In genomic region chr9:120111156-120111945, GRCm38 (mm10) we compare ENCODE assay signal across 8 mouse cellular contexts. TPM values are rescaled to one million over a fixed set of nuclear protein-coding genes. Genes with fewer than 3 reads are reported as not detected.
DNase-seq lines count a peak whose midpoint lies in the region; ATAC-seq lines count a peak whose summit lies in the region.

No protein-coding gene starts in this region.

- no peaks in the 10 kb centered on the region for H3K36me3 ChIP-seq in neural tube, embryonic 11.5 days (ENCODE audit: control insufficient read depth, insufficient read depth, low read length)
- no peaks in the 10 kb centered on the region for H3K36me3 ChIP-seq in forebrain, embryonic 14.5 days (ENCODE audit: control insufficient read depth, insufficient read depth, low read length)
- H3K36me3 ChIP-seq in limb, embryonic 15.5 days, result peaks cover 3% of the 10 kb centered on the region; the same call in 1 of the 2 replicates
- H3K36me3 ChIP-seq in stomach, embryonic 16.5 days (ENCODE audit: control insufficient read depth, insufficient read depth, low read length), result no peaks in the 10 kb centered on the region

- ATAC-seq in neural tube, embryonic 11.5 days (ENCODE audit: insufficient read depth, low FRiP score, low TSS enrichment), result no peak
- no peak for ATAC-seq in forebrain, embryonic 14.5 days
- no peak for ATAC-seq in limb, embryonic 15.5 days (ENCODE audit: insufficient number of reproducible peaks, low FRiP score, low TSS enrichment, low read depth)
- no peak for ATAC-seq in stomach, embryonic 16.5 days (ENCODE audit: insufficient read depth, low FRiP score)

- peak overlapping the region; percentile 77 for H3K4me3 ChIP-seq in neural tube, embryonic 11.5 days (ENCODE audit: low read depth, low read length)
- H3K4me3 ChIP-seq in forebrain, embryonic 14.5 days (ENCODE audit: low read depth, low read length), result peak overlapping the region; percentile 66
- H3K4me3 ChIP-seq in limb, embryonic 15.5 days, result peak overlapping the region; percentile 97
- peak overlapping the region; percentile 80 for H3K4me3 ChIP-seq in stomach, embryonic 16.5 days (replicated peaks; ENCODE audit: low read length)

- H3K4me1 ChIP-seq in neural tube, embryonic 11.5 days (ENCODE audit: control insufficient read depth, insufficient read depth, low read length), result 0 out of 2 replicates have a peak, but pooled peaks cover 2% of the 10 kb centered on the region
- peaks cover 5% of the 10 kb centered on the region for H3K4me1 ChIP-seq in forebrain, embryonic 14.5 days (ENCODE audit: control insufficient read depth, insufficient read depth, low read length)
- peaks cover 4% of the 10 kb centered on the region; the same call in 1 of the 2 replicates for H3K4me1 ChIP-seq in limb, embryonic 15.5 days
- peaks cover 26% of the 10 kb centered on the region for H3K4me1 ChIP-seq in stomach, embryonic 16.5 days (ENCODE audit: control insufficient read depth, insufficient read depth, low read length)

- H3K9me3 ChIP-seq in neural tube, embryonic 11.5 days (ENCODE audit: control insufficient read depth, low read length), result no peaks in the 10 kb centered on the region
- no peaks in the 10 kb centered on the region for H3K9me3 ChIP-seq in forebrain, embryonic 14.5 days (replicated peaks; ENCODE audit: control insufficient read depth, low read length)
- no peaks in the 10 kb centered on the region for H3K9me3 ChIP-seq in limb, embryonic 15.5 days
- no peaks in the 10 kb centered on the region for H3K9me3 ChIP-seq in stomach, embryonic 16.5 days (replicated peaks; ENCODE audit: control insufficient read depth, low read length)

- peak overlapping the region; percentile 79; the same call in 1 of the 2 replicates for H3K9ac ChIP-seq in neural tube, embryonic 11.5 days (ENCODE audit: low read length)
- peak overlapping the region; percentile 73; the same call in 1 of the 2 replicates for H3K9ac ChIP-seq in forebrain, embryonic 14.5 days (ENCODE audit: low read length)
- H3K9ac ChIP-seq in limb, embryonic 15.5 days, result no peak overlapping the region
- H3K9ac ChIP-seq in stomach, embryonic 16.5 days (ENCODE audit: low read length), result peak overlapping the region; percentile 85

- DNase-seq in neural tube, embryonic 11.5 days (ENCODE audit: low spot score), result no peak
- DNase-seq in neural tube, embryonic 10.5 days (ENCODE audit: extremely low spot score, low spot score), result no peak
- no peak for DNase-seq in forebrain, embryonic 14.5 days (ENCODE audit: low spot score)
- DNase-seq in c-Kit-positive CD71-positive TER-119-positive erythroid progenitor cells, embryonic 14.5 days (ENCODE audit: low spot score), result no peak
- no peak for DNase-seq in cerebellum, postnatal 4 days (ENCODE audit: low spot score in 2 of 2)
- DNase-seq in urinary bladder, postnatal 25 days (ENCODE audit: low spot score), result no peak

- peak overlapping the region; percentile 64 for H3K4me2 ChIP-seq in neural tube, embryonic 11.5 days (ENCODE audit: low read depth)
- peak overlapping the region; percentile 60 for H3K4me2 ChIP-seq in forebrain, embryonic 14.5 days (ENCODE audit: low read length)
- H3K4me2 ChIP-seq in limb, embryonic 15.5 days, result peak overlapping the region; percentile 73
- peak overlapping the region; percentile 80 for H3K4me2 ChIP-seq in stomach, embryonic 16.5 days (ENCODE audit: low read depth, low read length)

- H3K27me3 ChIP-seq in neural tube, embryonic 11.5 days (ENCODE audit: control insufficient read depth, insufficient read depth, low read length), result no peaks in the 10 kb centered on the region
- no peaks in the 10 kb centered on the region for H3K27me3 ChIP-seq in forebrain, embryonic 14.5 days (replicated peaks; ENCODE audit: control insufficient read depth, insufficient read depth, low read length)
- H3K27me3 ChIP-seq in limb, embryonic 15.5 days, result no peaks in the 10 kb centered on the region
- no peaks in the 10 kb centered on the region for H3K27me3 ChIP-seq in stomach, embryonic 16.5 days (ENCODE audit: control insufficient read depth, insufficient read depth, low read length)

- H3K27ac ChIP-seq in neural tube, embryonic 11.5 days (ENCODE audit: low read depth, low read length), result no peak overlapping the region
- no peak overlapping the region for H3K27ac ChIP-seq in forebrain, embryonic 14.5 days (ENCODE audit: low read depth, low read length)
- peak overlapping the region; percentile 96 for H3K27ac ChIP-seq in limb, embryonic 15.5 days
- H3K27ac ChIP-seq in stomach, embryonic 16.5 days (ENCODE audit: low read length), result peak overlapping the region; percentile 97

- 78% methylated on average over 15 of the region's 15 CpGs for WGBS in neural tube, embryonic 11.5 days
- WGBS in forebrain, embryonic 14.5 days, result 75% methylated on average over 15 of the region's 15 CpGs
- WGBS in limb, embryonic 15.5 days, result 77% methylated on average over 15 of the region's 15 CpGs
- 73% methylated on average over 15 of the region's 15 CpGs for WGBS in stomach, embryonic 16.5 days

RNA-seq across cellular contexts. Expression of gene Slc25a38, which starts 1.2 kb away (rescaled TPM):
- 35.5 and 35.8 TPM in 2 replicates for polyA plus RNA-seq in neural tube, embryonic 11.5 days (2014; fragmentation: Nextera tagmentation; extraction: Ambion mirVana)
- 38.6 and 42.4 TPM in 2 replicates for polyA plus RNA-seq in forebrain, embryonic 14.5 days (2014; fragmentation: Nextera tagmentation; extraction: Ambion mirVana)
- 27.4 and 30.2 TPM in 2 replicates for polyA plus RNA-seq in limb, embryonic 15.5 days (2015; fragmentation: Nextera tagmentation; extraction: Ambion mirVana)
- polyA plus RNA-seq in stomach, embryonic 16.5 days (2015; fragmentation: Nextera tagmentation; extraction: Ambion mirVana), result 34.8 and 35.0 TPM in 2 replicates

RNA-seq across cellular contexts. Expression of gene Rpsa, which starts 16.1 kb away (rescaled TPM):
- 1,461 and 1,514 TPM in 2 replicates for polyA plus RNA-seq in neural tube, embryonic 11.5 days (2014; fragmentation: Nextera tagmentation; extraction: Ambion mirVana)
- 1,255 and 1,755 TPM in 2 replicates for polyA plus RNA-seq in forebrain, embryonic 14.5 days (2014; fragmentation: Nextera tagmentation; extraction: Ambion mirVana)
- polyA plus RNA-seq in limb, embryonic 15.5 days (2015; fragmentation: Nextera tagmentation; extraction: Ambion mirVana), result 1,290 and 1,462 TPM in 2 replicates
- polyA plus RNA-seq in stomach, embryonic 16.5 days (2015; fragmentation: Nextera tagmentation; extraction: Ambion mirVana), result 1,156 and 1,211 TPM in 2 replicates

RNA-seq across cellular contexts. Expression of gene Ccr8, which starts 19.4 kb away (rescaled TPM):
- not detected in 2 replicates for polyA plus RNA-seq in neural tube, embryonic 11.5 days (2014; fragmentation: Nextera tagmentation; extraction: Ambion mirVana)
- not detected in 2 replicates for polyA plus RNA-seq in forebrain, embryonic 14.5 days (2014; fragmentation: Nextera tagmentation; extraction: Ambion mirVana)
- 5.2 and 6.6 TPM in 2 replicates for polyA plus RNA-seq in limb, embryonic 15.5 days (2015; fragmentation: Nextera tagmentation; extraction: Ambion mirVana)
- 0.97 and 1.0 TPM in 2 replicates for polyA plus RNA-seq in stomach, embryonic 16.5 days (2015; fragmentation: Nextera tagmentation; extraction: Ambion mirVana)

RNA-seq across cellular contexts. Expression of gene Mobp, which starts 38.2 kb away (rescaled TPM):
- polyA plus RNA-seq in neural tube, embryonic 11.5 days (2014; fragmentation: Nextera tagmentation; extraction: Ambion mirVana), result not detected in 2 replicates
- polyA plus RNA-seq in forebrain, embryonic 14.5 days (2014; fragmentation: Nextera tagmentation; extraction: Ambion mirVana), result 0.17 and 0.20 TPM in 2 replicates
- polyA plus RNA-seq in limb, embryonic 15.5 days (2015; fragmentation: Nextera tagmentation; extraction: Ambion mirVana), result 0.18 and 0.24 TPM in 2 replicates
- polyA plus RNA-seq in stomach, embryonic 16.5 days (2015; fragmentation: Nextera tagmentation; extraction: Ambion mirVana), result 1.7 and 2.6 TPM in 2 replicates

RNA-seq across cellular contexts. Expression of gene Cx3cr1, which starts 41.7 kb away (rescaled TPM):
- 2.7 and 2.9 TPM in 2 replicates for polyA plus RNA-seq in neural tube, embryonic 11.5 days (2014; fragmentation: Nextera tagmentation; extraction: Ambion mirVana)
- 2.5 and 3.9 TPM in 2 replicates for polyA plus RNA-seq in forebrain, embryonic 14.5 days (2014; fragmentation: Nextera tagmentation; extraction: Ambion mirVana)
- 15.1 and 16.0 TPM in 2 replicates for polyA plus RNA-seq in limb, embryonic 15.5 days (2015; fragmentation: Nextera tagmentation; extraction: Ambion mirVana)
- 13.7 and 15.2 TPM in 2 replicates for polyA plus RNA-seq in stomach, embryonic 16.5 days (2015; fragmentation: Nextera tagmentation; extraction: Ambion mirVana)

Comparison
In these comparisons a context has a peak if more than half of its experiments do, and no peak if none do; other contexts are left out.
1. H3K27ac ChIP-seq: peak in limb, embryonic 15.5 days (single experiment) and stomach, embryonic 16.5 days (single experiment); none in neural tube, embryonic 11.5 days (single experiment) and forebrain, embryonic 14.5 days (single experiment).
2. Peak in every context shown above with its lines, with median percentiles within 50 percentile points of each other: H3K4me2 ChIP-seq and H3K4me3 ChIP-seq.